Mouse (Mus musculus): ENCODE measurements around the gene Adamts20. TPM values are rescaled to one million over a fixed set of nuclear protein-coding genes. Genes with fewer than 3 reads are reported as not detected.

Gene Adamts20
- total and polyA plus RNA-seq, 2 experiments from 2014 or later = 2.3 to 5.6 TPM

GRCm38 (mm10) chr15:94482555-94482954 lies 17.3 kb upstream of the Adamts20 start:
- H3K4me3 ChIP-seq (ENCODE audit: low read depth, low read length) = no peak overlapping the region
- no peak for DNase-seq
- ATAC-seq = no peak

GRCm38 (mm10) chr15:94480792-94481191 lies 15.6 kb upstream of the Adamts20 start:
- DNase-seq (no peak), ATAC-seq (no peak)
- 92% methylated on average over 4 of the region's 4 CpGs for WGBS
- no peaks in the 10 kb centered on the region for H3K4me1 ChIP-seq (ENCODE audit: insufficient read depth)
- no peaks in the 10 kb centered on the region for H3K36me3 ChIP-seq (ENCODE audit: insufficient read depth)
- no peaks in the 10 kb centered on the region for H3K27me3 ChIP-seq (ENCODE audit: insufficient read depth, low read length)
- H3K9me3 ChIP-seq (ENCODE audit: low read length) = no peaks in the 10 kb centered on the region
- no peak overlapping the region for H3K4me3 ChIP-seq (ENCODE audit: low read depth, low read length)
- no peak overlapping the region for H3K27ac ChIP-seq (ENCODE audit: low read depth, low read length)
- TF ChIP-seq CTCF (IDR thresholded peaks at IDR 0.05; ENCODE audit: low read depth) = no peak
- no peak overlapping the region for H3K4me2 ChIP-seq (ENCODE audit: low read depth)
- no peak overlapping the region for H3K9ac ChIP-seq

More at GRCm38 (mm10) chr15:94482555-94482954, 17.3 kb upstream of the Adamts20 start:
- Histone ChIP-seq H3K9me3 (ENCODE audit: low read length) (no peaks in the 10 kb centered on the region), H3K9ac (no peak overlapping the region), H3K4me2 (ENCODE audit: low read depth) (no peak overlapping the region), H3K27me3 (ENCODE audit: insufficient read depth, low read length) (no peaks in the 10 kb centered on the region), H3K27ac (ENCODE audit: low read depth, low read length) (no peak overlapping the region), H3K36me3 (ENCODE audit: insufficient read depth) (no peaks in the 10 kb centered on the region), H3K4me1 (ENCODE audit: insufficient read depth) (no peaks in the 10 kb centered on the region)
- WGBS = 36% methylated on average over 2 of the region's 2 CpGs
- TF ChIP-seq CTCF (IDR thresholded peaks at IDR 0.05; ENCODE audit: low read depth) = no peak

GRCm38 (mm10) chr15:94480248-94480647 lies 15.0 kb upstream of the Adamts20 start:
- ATAC-seq (no peak), DNase-seq (no peak)
- no peak overlapping the region for H3K4me2 ChIP-seq (ENCODE audit: low read depth)
- no peaks in the 10 kb centered on the region for H3K9me3 ChIP-seq (ENCODE audit: low read length)
- H3K27me3 ChIP-seq (ENCODE audit: insufficient read depth, low read length) = no peaks in the 10 kb centered on the region
- no peak overlapping the region for H3K9ac ChIP-seq
- no peak overlapping the region for H3K27ac ChIP-seq (ENCODE audit: low read depth, low read length)
- H3K36me3 ChIP-seq (ENCODE audit: insufficient read depth) = no peaks in the 10 kb centered on the region
- no peak overlapping the region for H3K4me3 ChIP-seq (ENCODE audit: low read depth, low read length)
- no peaks in the 10 kb centered on the region for H3K4me1 ChIP-seq (ENCODE audit: insufficient read depth)
- 66% methylated on average over 5 of the region's 5 CpGs for WGBS
- no peak for TF ChIP-seq CTCF (IDR thresholded peaks at IDR 0.05; ENCODE audit: low read depth)

GRCm38 (mm10) chr15:94479513-94480136 lies 14.4 kb upstream of the Adamts20 start:
- TF ChIP-seq CTCF (IDR thresholded peaks at IDR 0.05; ENCODE audit: low read depth) = no peak
- 40% methylated on average over 3 of the region's 3 CpGs for WGBS
- Histone ChIP-seq H3K9me3 (ENCODE audit: low read length) (no peaks in the 10 kb centered on the region), H3K9ac (no peak overlapping the region), H3K4me3 (ENCODE audit: low read depth, low read length) (no peak overlapping the region), H3K4me1 (ENCODE audit: insufficient read depth) (no peaks in the 10 kb centered on the region), H3K27ac (ENCODE audit: low read depth, low read length) (no peak overlapping the region), H3K4me2 (ENCODE audit: low read depth) (no peak overlapping the region), H3K27me3 (ENCODE audit: insufficient read depth, low read length) (no peaks in the 10 kb centered on the region), H3K36me3 (ENCODE audit: insufficient read depth) (no peaks in the 10 kb centered on the region)
- peak; percentile 37 for DNase-seq
- no peak for ATAC-seq

DNA sequence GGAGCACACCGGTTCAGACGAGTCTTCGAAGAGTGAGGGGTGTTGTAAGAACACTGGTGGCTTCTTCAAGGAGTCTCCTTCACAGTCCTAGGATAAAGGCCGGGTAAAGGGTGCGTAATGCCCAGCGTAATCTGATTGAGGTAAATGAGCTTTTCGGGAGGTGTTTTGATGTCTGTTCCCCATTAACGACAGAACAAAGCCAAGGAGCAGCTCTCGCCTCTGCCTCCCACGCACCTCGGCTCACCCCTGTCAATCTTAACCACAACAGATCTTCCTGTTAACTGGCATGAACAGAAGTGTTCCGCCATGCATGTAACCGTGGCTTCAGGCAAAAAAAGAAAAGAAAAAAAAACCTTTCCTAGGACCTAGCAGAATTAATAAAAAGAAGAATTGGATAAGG lies 13.5 kb upstream of the Adamts20 start:
- no peak for TF ChIP-seq CTCF (IDR thresholded peaks at IDR 0.05; ENCODE audit: low read depth)
- Histone ChIP-seq H3K9ac (no peak overlapping the region), H3K27ac (ENCODE audit: low read depth, low read length) (no peak overlapping the region), H3K27me3 (ENCODE audit: insufficient read depth, low read length) (no peaks in the 10 kb centered on the region), H3K4me1 (ENCODE audit: insufficient read depth) (no peaks in the 10 kb centered on the region), H3K4me2 (ENCODE audit: low read depth) (no peak overlapping the region), H3K9me3 (ENCODE audit: low read length) (no peaks in the 10 kb centered on the region), H3K36me3 (ENCODE audit: insufficient read depth) (no peaks in the 10 kb centered on the region), H3K4me3 (ENCODE audit: low read depth, low read length) (no peak overlapping the region)
- no peak for ATAC-seq
- 17% methylated on average over 13 of the region's 13 CpGs for WGBS
- no peak for DNase-seq

DNA sequence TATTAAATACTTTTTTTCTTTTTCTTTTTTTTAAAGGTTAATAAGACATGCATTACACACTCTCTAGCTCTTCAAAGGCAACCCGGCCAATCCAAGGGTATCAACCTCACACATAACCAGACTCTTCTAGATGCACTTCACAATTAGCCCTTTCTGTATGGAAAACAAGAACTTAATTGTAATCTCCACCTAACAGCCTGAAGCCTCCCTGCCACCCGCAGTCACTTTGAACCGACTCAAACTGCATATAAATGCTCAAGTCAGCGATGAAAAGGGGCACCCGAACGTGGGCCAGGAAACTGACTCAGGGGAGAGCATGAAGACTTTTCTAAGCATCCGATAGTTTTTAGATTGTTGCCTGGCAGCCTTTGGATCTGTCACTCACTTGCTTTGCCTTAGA lies 12.1 kb upstream of the Adamts20 start:
- Histone ChIP-seq H3K9me3 (ENCODE audit: low read length) (no peaks in the 10 kb centered on the region), H3K4me3 (ENCODE audit: low read depth, low read length) (no peak overlapping the region), H3K27ac (ENCODE audit: low read depth, low read length) (no peak overlapping the region), H3K4me2 (ENCODE audit: low read depth) (no peak overlapping the region), H3K36me3 (ENCODE audit: insufficient read depth) (no peaks in the 10 kb centered on the region), H3K4me1 (ENCODE audit: insufficient read depth) (no peaks in the 10 kb centered on the region), H3K9ac (no peak overlapping the region), H3K27me3 (ENCODE audit: insufficient read depth, low read length) (no peaks in the 10 kb centered on the region)
- no peak for TF ChIP-seq CTCF (IDR thresholded peaks at IDR 0.05; ENCODE audit: low read depth)
- WGBS = 11% methylated on average over 7 of the region's 7 CpGs
- ATAC-seq (0 out of 2 replicates have a peak, but pooled peaks have one; percentile 25), DNase-seq (peak; percentile 19)

DNA sequence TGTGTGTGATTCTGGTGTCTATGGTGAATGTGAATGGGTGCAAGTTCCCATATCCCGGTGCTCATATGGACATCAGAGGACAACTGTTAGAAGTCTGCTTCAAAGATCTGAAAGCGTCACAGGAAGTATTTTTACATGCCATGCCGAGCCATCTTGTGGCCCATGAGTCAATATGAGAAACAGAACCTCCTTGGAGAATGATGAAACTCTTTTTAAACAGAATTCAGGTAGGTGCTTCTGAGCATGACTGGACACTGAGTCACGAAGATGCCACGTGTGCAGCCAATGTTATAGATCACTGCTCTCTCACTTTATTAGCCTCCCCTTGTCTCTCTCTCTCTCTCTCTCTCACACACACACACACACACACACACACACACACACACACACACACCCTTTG lies 10.8 kb upstream of the Adamts20 start:
- Histone ChIP-seq H3K27me3 (ENCODE audit: insufficient read depth, low read length) (no peaks in the 10 kb centered on the region), H3K36me3 (ENCODE audit: insufficient read depth) (no peaks in the 10 kb centered on the region), H3K4me3 (ENCODE audit: low read depth, low read length) (no peak overlapping the region), H3K9me3 (ENCODE audit: low read length) (no peaks in the 10 kb centered on the region), H3K9ac (no peak overlapping the region), H3K4me1 (ENCODE audit: insufficient read depth) (no peaks in the 10 kb centered on the region), H3K4me2 (ENCODE audit: low read depth) (no peak overlapping the region), H3K27ac (ENCODE audit: low read depth, low read length) (no peak overlapping the region)
- WGBS = 92% methylated on average over 5 of the region's 5 CpGs
- DNase-seq (no peak), ATAC-seq (no peak)
- TF ChIP-seq CTCF (IDR thresholded peaks at IDR 0.05; ENCODE audit: low read depth) = no peak

All from forebrain, postnatal 0 days (tissue).